Mouse (Mus musculus) ES-E14 (cell line): ENCODE measurements around the gene Gck.

ENCODE experiments used
- CHD2 ChIP-seq: IDR thresholded peaks from 2 replicates; pipeline ENCODE4 v1.6.1; 2014; ENCODE audit warnings: mild to moderate bottlenecking, low read depth, low read length, inconsistent platforms
- ZC3H11A ChIP-seq: IDR thresholded peaks from 2 replicates; pipeline ENCODE4 v1.6.1; 2012; ENCODE audit warnings: low read depth, mild to moderate bottlenecking, inconsistent platforms, low read length, borderline replicate concordance

- no peak for TF ChIP-seq CHD2
- no peak for TF ChIP-seq ZC3H11A
Observed at GRCm38 (mm10) chr11:5872707-5873106, 77.2 kb downstream of the Gck start.
